Mouse (Mus musculus) layer of hippocampus, adult 11-12 months (tissue): ENCODE data around the gene Phc1.
A peak's percentile ranks its signal among the peaks of the same experiment; 100 is the strongest.

Experiments used
- DNase-seq: peaks from one replicate; pipeline ENCODE4 v3.0.0; 2022; ENCODE audit warnings: low spot score

Gene Phc1

GRCm38 (mm10) chr6:122339047-122339647, 1.2 kb downstream of the Phc1 start:
- peak; percentile 60 for DNase-seq

- no peak for DNase-seq
Observed at GRCm38 (mm10) chr6:122337546-122337945, 2.8 kb downstream of the Phc1 start.

GRCm38 (mm10) chr6:122334786-122335340, 5.5 kb downstream of the Phc1 start:
- peak; percentile 12 for DNase-seq

GRCm38 (mm10) chr6:122333081-122333612, 7.2 kb downstream of the Phc1 start:
- no peak for DNase-seq

GRCm38 (mm10) chr6:122325361-122325975, 14.9 kb downstream of the Phc1 start:
- DNase-seq = no peak

GRCm38 (mm10) chr6:122318726-122319125, 21.6 kb downstream of the Phc1 start:
- DNase-seq = no peak

GRCm38 (mm10) chr6:122310187-122310820, 30.1 kb downstream of the Phc1 start:
- DNase-seq = no peak

- DNase-seq = no peak
Observed at GRCm38 (mm10) chr6:122309446-122309960, 30.9 kb downstream of the Phc1 start.

- DNase-seq = peak; percentile 98
Observed at GRCm38 (mm10) chr6:122308505-122309393, 31.6 kb downstream of the Phc1 start, which contains the start of gene M6pr. Gene M6pr (plus strand): TSS chr6:122308720.

- DNase-seq = no peak
Observed at GRCm38 (mm10) chr6:122308136-122308504, 32.2 kb downstream of the Phc1 start.

- no peak for DNase-seq
Observed at GRCm38 (mm10) chr6:122306707-122307106, 33.7 kb downstream of the Phc1 start.

GRCm38 (mm10) chr6:122304790-122305555, 35.4 kb downstream of the Phc1 start:
- DNase-seq = no peak

GRCm38 (mm10) chr6:122304355-122304754, 36.0 kb downstream of the Phc1 start:
- peak; percentile 87 for DNase-seq

- DNase-seq = no peak
Observed at GRCm38 (mm10) chr6:122303526-122303925, 36.8 kb downstream of the Phc1 start.

GRCm38 (mm10) chr6:122302661-122303060, 37.7 kb downstream of the Phc1 start:
- no peak for DNase-seq

GRCm38 (mm10) chr6:122302121-122302520, 38.2 kb downstream of the Phc1 start:
- no peak for DNase-seq

- no peak for DNase-seq
Observed at GRCm38 (mm10) chr6:122299621-122300133, 40.7 kb downstream of the Phc1 start.

GRCm38 (mm10) chr6:122298223-122298609, 42.1 kb downstream of the Phc1 start:
- no peak for DNase-seq

GRCm38 (mm10) chr6:122297279-122298222, 42.8 kb downstream of the Phc1 start:
- no peak for DNase-seq

GRCm38 (mm10) chr6:122296918-122297278, 43.5 kb downstream of the Phc1 start:
- DNase-seq = no peak
